Mouse (Mus musculus): ENCODE results near the gene Alk.
A peak's percentile ranks its signal among the peaks of the same experiment; 100 is the strongest.

The Alk gene

DNA sequence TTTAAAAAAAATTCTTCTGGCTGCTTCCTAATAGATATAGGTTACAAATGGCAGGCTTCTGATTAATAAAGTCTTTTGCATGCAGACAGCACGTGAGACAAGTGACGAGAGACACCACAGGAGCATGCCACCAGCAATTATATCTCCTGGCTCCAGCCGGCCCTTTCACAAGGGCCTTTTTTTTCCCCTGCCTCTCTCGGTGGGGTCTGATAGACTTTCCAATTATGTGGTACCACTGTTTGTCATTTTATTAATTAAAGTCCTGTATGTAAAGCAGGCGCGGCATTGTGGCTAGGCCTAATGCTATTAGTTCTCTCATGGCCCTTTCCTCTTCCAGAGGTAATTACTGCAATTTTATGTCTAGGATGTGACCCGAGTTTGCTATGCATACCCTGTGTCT, 630.7 kb downstream of the Alk start:
- DNase-seq (ENCODE audit: low spot score in 2 of 2), result no peak

DNA sequence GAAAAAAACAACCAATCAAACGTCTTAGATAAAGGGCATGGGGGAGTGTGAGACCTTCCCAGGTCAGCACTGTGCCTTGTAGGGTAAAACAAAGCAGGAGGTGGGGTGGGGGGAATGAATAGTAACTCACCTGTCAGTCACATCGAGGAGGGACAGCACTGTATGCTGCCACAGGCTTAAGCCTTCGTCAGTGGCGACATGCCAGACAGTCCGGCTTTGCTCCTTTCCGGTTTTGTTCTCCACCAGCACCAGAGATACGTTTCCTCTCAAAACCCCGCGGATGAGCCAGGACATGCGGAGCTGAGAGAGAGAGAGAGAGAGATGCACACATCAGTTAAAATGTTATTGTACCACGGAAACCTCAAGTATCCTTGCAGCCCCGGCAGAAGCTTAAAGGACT, 637.1 kb downstream of the Alk start:
- DNase-seq (ENCODE audit: low spot score in 2 of 2), result no peak

GRCm38 (mm10) chr17:71965733-71966606, 638.5 kb downstream of the Alk start:
- DNase-seq (ENCODE audit: low spot score in 2 of 2), result peak in 1 of 2 experiments; percentile 16

GRCm38 (mm10) chr17:71964610-71965009, 639.8 kb downstream of the Alk start:
- DNase-seq (ENCODE audit: low spot score in 2 of 2), result no peak

GRCm38 (mm10) chr17:71962746-71963145, 641.7 kb downstream of the Alk start:
- DNase-seq (ENCODE audit: low spot score in 2 of 2), result no peak

GRCm38 (mm10) chr17:71955011-71955410, 649.4 kb downstream of the Alk start:
- DNase-seq (ENCODE audit: low spot score in 2 of 2), result no peak

DNA sequence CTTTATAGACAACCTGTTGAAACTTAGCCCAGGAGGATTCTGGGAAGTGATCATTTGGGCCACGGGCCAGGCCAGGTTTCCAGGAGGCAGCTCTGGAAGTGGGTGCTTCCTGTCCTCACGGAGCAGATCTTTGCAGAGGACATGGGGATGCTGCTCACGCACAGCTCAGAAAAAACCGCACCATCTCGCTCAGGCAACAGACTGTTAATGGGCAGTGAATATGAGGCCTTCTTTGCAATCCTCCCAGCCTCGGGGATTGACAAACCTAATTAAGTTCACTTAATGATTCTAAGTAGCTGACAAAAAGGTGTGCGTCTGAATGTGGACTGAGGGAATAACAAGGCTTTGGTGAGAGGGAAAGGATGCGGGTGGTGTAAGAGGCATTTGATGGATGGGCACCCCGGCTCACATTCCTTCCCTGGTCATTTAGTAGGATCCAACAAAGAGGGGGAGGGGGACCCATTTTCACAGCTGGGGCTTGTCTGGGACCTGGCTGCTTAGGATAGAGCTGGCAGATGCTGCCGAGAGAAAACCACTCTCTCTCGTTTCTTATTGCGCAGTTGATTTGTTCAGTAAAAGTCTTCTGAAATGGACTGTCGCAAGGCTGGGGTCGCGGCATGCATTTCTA, 650.1 kb downstream of the Alk start:
- DNase-seq (ENCODE audit: low spot score in 2 of 2), result no peak

GRCm38 (mm10) chr17:71950968-71951367, 653.5 kb downstream of the Alk start:
- no peak for DNase-seq (ENCODE audit: low spot score in 2 of 2)

- no peak for DNase-seq (ENCODE audit: low spot score in 2 of 2)
Observed at GRCm38 (mm10) chr17:71948687-71949086, 655.7 kb downstream of the Alk start.

- DNase-seq (ENCODE audit: low spot score in 2 of 2), result no peak
Observed at GRCm38 (mm10) chr17:71947452-71947851, 657.0 kb downstream of the Alk start.

GRCm38 (mm10) chr17:71944020-71944419, 660.4 kb downstream of the Alk start:
- no peak for DNase-seq (ENCODE audit: low spot score in 2 of 2)

DNA sequence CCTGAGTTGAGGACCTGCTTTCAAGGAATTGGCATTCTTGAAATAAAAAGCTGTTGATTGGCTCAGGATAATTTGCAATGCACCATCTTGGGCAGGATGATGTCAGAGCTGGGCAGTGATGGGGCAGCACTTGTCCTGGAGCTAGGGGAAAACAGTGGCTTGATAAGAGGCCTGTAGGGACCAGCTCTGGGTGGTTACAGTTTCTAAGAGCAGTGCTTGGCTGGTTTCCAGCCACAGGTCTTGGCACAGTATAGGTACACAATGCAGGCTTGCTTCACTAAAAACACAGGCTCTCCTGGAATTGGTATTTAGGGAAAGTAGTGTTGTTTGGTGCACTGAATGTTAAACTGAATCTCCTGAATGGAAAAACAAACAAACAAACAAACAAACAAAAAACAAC, 662.4 kb downstream of the Alk start:
- no peak for DNase-seq (ENCODE audit: low spot score in 2 of 2)

GRCm38 (mm10) chr17:71941436-71941835, 663.0 kb downstream of the Alk start:
- no peak for DNase-seq (ENCODE audit: low spot score in 2 of 2)

DNA sequence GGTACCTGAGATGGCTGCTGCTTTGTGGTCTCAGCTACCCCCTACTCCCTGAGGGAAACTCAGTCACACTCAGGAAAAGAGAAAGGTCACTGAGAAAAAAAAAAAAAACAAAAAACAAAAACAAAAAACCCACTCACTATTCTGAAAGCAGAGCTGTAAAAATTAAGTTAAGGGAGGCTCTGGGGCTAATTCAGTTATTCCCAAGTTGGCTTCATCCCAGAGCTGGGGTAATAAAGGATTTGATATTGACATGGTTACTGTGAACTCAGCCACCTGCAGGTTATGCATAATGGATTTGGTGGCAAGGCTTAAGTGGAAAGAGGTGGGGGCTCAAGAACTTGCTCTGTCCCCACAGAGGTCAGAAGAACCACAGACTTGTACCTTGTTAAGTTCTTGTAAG, 667.7 kb downstream of the Alk start:
- no peak for DNase-seq (ENCODE audit: low spot score in 2 of 2)

- no peak for DNase-seq (ENCODE audit: low spot score in 2 of 2)
Observed at GRCm38 (mm10) chr17:71935837-71936236, 668.6 kb downstream of the Alk start.

GRCm38 (mm10) chr17:71935336-71935735, 669.1 kb downstream of the Alk start:
- no peak for DNase-seq (ENCODE audit: low spot score in 2 of 2)

DNA sequence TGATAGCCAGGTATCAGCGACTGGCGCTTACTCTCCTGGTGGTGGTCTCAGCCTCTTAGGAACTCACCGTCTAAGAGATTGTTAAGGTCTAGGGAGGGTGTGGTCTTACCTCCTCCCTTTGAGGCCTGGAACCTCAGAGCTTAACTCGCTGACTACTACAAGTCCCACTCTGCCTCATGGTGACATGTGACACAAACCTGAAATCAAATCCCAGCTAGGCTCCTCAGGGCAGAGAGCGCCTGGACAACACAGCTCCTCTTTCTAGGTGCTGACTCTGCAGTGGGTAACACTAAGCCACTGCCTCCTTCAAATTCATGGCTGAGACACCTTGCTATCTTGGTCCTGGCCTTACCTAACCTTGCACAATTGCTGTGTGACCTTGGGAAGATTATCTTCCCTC, 689.5 kb downstream of the Alk start:
- no peak for DNase-seq (ENCODE audit: low spot score in 2 of 2)

DNA sequence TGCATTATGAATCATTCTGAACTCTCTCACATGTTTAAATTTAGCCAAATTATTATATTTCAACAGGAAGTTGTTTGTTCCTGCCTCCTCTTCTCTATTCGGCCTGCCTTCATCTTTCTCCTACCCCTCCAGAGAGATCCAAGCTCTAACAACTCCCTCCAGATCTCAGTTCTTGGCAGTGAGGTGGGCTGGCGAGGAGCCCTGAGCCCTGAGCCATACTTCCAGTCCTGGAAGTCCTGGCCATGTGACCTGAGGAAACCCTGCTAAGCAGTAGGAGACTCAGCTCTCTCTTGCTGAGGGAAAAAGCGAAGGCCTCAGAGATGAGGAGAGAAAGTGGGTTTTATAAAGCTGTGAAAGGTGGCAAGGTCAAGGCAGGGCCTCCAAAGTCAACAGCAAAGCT, 689.9 kb downstream of the Alk start:
- DNase-seq (ENCODE audit: low spot score in 2 of 2), result no peak

GRCm38 (mm10) chr17:71913188-71913587, 691.2 kb downstream of the Alk start:
- no peak for DNase-seq (ENCODE audit: low spot score in 2 of 2)

GRCm38 (mm10) chr17:71909107-71909506, 695.3 kb downstream of the Alk start:
- DNase-seq (ENCODE audit: low spot score in 2 of 2), result no peak

- DNase-seq (ENCODE audit: low spot score in 2 of 2), result no peak
Observed at GRCm38 (mm10) chr17:71881369-71881768, 723.1 kb downstream of the Alk start.

GRCm38 (mm10) chr17:71875492-71875891, 728.9 kb downstream of the Alk start:
- DNase-seq (ENCODE audit: low spot score in 2 of 2), result no peak

GRCm38 (mm10) chr17:71874795-71875194, 729.6 kb downstream of the Alk start:
- no peak for DNase-seq (ENCODE audit: low spot score in 2 of 2)

All from spleen, postnatal 4 days (tissue).